Mouse (Mus musculus): Measurements from ENCODE around the gene Rbbp5. TPM values are rescaled to one million over a fixed set of nuclear protein-coding genes. Genes with fewer than 3 reads are reported as not detected.
A peak's percentile ranks its signal among the peaks of the same experiment; 100 is the strongest.

Rbbp5 gene
- polyA plus RNA-seq, 1 experiment from 2014 or later = 13.8 TPM

- no peaks in the 10 kb centered on the region for H3K9me3 ChIP-seq (ENCODE audit: control insufficient read depth, low read length)
- 16% methylated on average over 8 of the region's 8 CpGs for WGBS
- no peak overlapping the region for H3K27ac ChIP-seq (replicated peaks)
- TF ChIP-seq EP300 (optimal IDR thresholded peaks at IDR 0.05) = no peak
- TF ChIP-seq CTCF (IDR thresholded peaks at IDR 0.05; ENCODE audit: low read depth) = no peak
- H3K4me3 ChIP-seq (ENCODE audit: low read depth, low read length) = no peak overlapping the region
- H3K27me3 ChIP-seq (ENCODE audit: control insufficient read depth, insufficient read depth, low read length) = no peaks in the 10 kb centered on the region
- H3K4me2 ChIP-seq (replicated peaks; ENCODE audit: low read depth) = no peak overlapping the region
- no peaks in the 10 kb centered on the region for H3K4me1 ChIP-seq (replicated peaks; ENCODE audit: control insufficient read depth, insufficient read depth)
- no peaks in the 10 kb centered on the region for H3K36me3 ChIP-seq (ENCODE audit: control insufficient read depth, insufficient read depth, low read length)
- no peak overlapping the region for H3K9ac ChIP-seq (ENCODE audit: low read length)
- ATAC-seq (ENCODE audit: low FRiP score, low TSS enrichment) (no peak), DNase-seq (ENCODE audit: low spot score) (no peak)
Observed at GRCm38 (mm10) chr1:132533840-132534239, 56.7 kb downstream of the Rbbp5 start.

GRCm38 (mm10) chr1:132535541-132535940, 58.4 kb downstream of the Rbbp5 start:
- no peak for TF ChIP-seq CTCF (IDR thresholded peaks at IDR 0.05; ENCODE audit: low read depth)
- no peaks in the 10 kb centered on the region for H3K9me3 ChIP-seq (ENCODE audit: control insufficient read depth, low read length)
- no peaks in the 10 kb centered on the region for H3K4me1 ChIP-seq (replicated peaks; ENCODE audit: control insufficient read depth, insufficient read depth)
- no peak overlapping the region for H3K4me3 ChIP-seq (ENCODE audit: low read depth, low read length)
- no peak overlapping the region for H3K4me2 ChIP-seq (replicated peaks; ENCODE audit: low read depth)
- no peak overlapping the region for H3K9ac ChIP-seq (ENCODE audit: low read length)
- DNase-seq (ENCODE audit: low spot score) = no peak
- H3K36me3 ChIP-seq (ENCODE audit: control insufficient read depth, insufficient read depth, low read length) = no peaks in the 10 kb centered on the region
- ATAC-seq (ENCODE audit: low FRiP score, low TSS enrichment) = no peak
- H3K27ac ChIP-seq (replicated peaks) = no peak overlapping the region
- H3K27me3 ChIP-seq (ENCODE audit: control insufficient read depth, insufficient read depth, low read length) = no peaks in the 10 kb centered on the region
- WGBS = 91% methylated on average over 4 of the region's 4 CpGs

- Histone ChIP-seq H3K9me3 (ENCODE audit: control insufficient read depth, low read length) (no peaks in the 10 kb centered on the region), H3K27ac (replicated peaks) (no peak overlapping the region), H3K4me2 (replicated peaks; ENCODE audit: low read depth) (no peak overlapping the region), H3K4me1 (replicated peaks; ENCODE audit: control insufficient read depth, insufficient read depth) (no peaks in the 10 kb centered on the region), H3K4me3 (ENCODE audit: low read depth, low read length) (no peak overlapping the region), H3K9ac (ENCODE audit: low read length) (no peak overlapping the region), H3K36me3 (ENCODE audit: control insufficient read depth, insufficient read depth, low read length) (no peaks in the 10 kb centered on the region), H3K27me3 (ENCODE audit: control insufficient read depth, insufficient read depth, low read length) (no peaks in the 10 kb centered on the region)
- WGBS = 73% methylated on average over 3 of the region's 3 CpGs
- no peak for TF ChIP-seq EP300 (optimal IDR thresholded peaks at IDR 0.05)
- TF ChIP-seq CTCF (IDR thresholded peaks at IDR 0.05; ENCODE audit: low read depth) = no peak
- ATAC-seq (ENCODE audit: low FRiP score, low TSS enrichment) (no peak), DNase-seq (ENCODE audit: low spot score) (no peak)
Observed at GRCm38 (mm10) chr1:132536416-132536815, 59.3 kb downstream of the Rbbp5 start.

GRCm38 (mm10) chr1:132537736-132538135, 60.6 kb downstream of the Rbbp5 start:
- Histone ChIP-seq H3K4me3 (ENCODE audit: low read depth, low read length) (no peak overlapping the region), H3K27me3 (ENCODE audit: control insufficient read depth, insufficient read depth, low read length) (peaks cover 4% of the 10 kb centered on the region; the same call in 1 of the 2 replicates), H3K4me1 (replicated peaks; ENCODE audit: control insufficient read depth, insufficient read depth) (no peaks in the 10 kb centered on the region), H3K4me2 (replicated peaks; ENCODE audit: low read depth) (no peak overlapping the region), H3K27ac (replicated peaks) (no peak overlapping the region), H3K9ac (ENCODE audit: low read length) (no peak overlapping the region), H3K9me3 (ENCODE audit: control insufficient read depth, low read length) (no peaks in the 10 kb centered on the region), H3K36me3 (ENCODE audit: control insufficient read depth, insufficient read depth, low read length) (no peaks in the 10 kb centered on the region)
- no peak for ATAC-seq (ENCODE audit: low FRiP score, low TSS enrichment)
- no peak for DNase-seq (ENCODE audit: low spot score)
- 76% methylated on average over 5 of the region's 5 CpGs for WGBS
- TF ChIP-seq EP300 (optimal IDR thresholded peaks at IDR 0.05) = no peak
- no peak for TF ChIP-seq CTCF (IDR thresholded peaks at IDR 0.05; ENCODE audit: low read depth)

- H3K9ac ChIP-seq (ENCODE audit: low read length) = no peak overlapping the region
- DNase-seq (ENCODE audit: low spot score) = no peak
- H3K4me2 ChIP-seq (replicated peaks; ENCODE audit: low read depth) = no peak overlapping the region
- WGBS = 42% methylated on average over 7 of the region's 7 CpGs
- peaks cover 4% of the 10 kb centered on the region; the same call in 1 of the 2 replicates for H3K27me3 ChIP-seq (ENCODE audit: control insufficient read depth, insufficient read depth, low read length)
- no peaks in the 10 kb centered on the region for H3K36me3 ChIP-seq (ENCODE audit: control insufficient read depth, insufficient read depth, low read length)
- H3K27ac ChIP-seq (replicated peaks) = no peak overlapping the region
- H3K4me1 ChIP-seq (replicated peaks; ENCODE audit: control insufficient read depth, insufficient read depth) = no peaks in the 10 kb centered on the region
- H3K4me3 ChIP-seq (ENCODE audit: low read depth, low read length) = no peak overlapping the region
- no peaks in the 10 kb centered on the region for H3K9me3 ChIP-seq (ENCODE audit: control insufficient read depth, low read length)
- ATAC-seq (ENCODE audit: low FRiP score, low TSS enrichment) = no peak
- TF ChIP-seq EP300 (optimal IDR thresholded peaks at IDR 0.05) (no peak), CTCF (IDR thresholded peaks at IDR 0.05; ENCODE audit: low read depth) (no peak)
Observed at GRCm38 (mm10) chr1:132540701-132541100, 63.5 kb downstream of the Rbbp5 start.

- WGBS = 7% methylated on average over 14 of the region's 14 CpGs
- TF ChIP-seq EP300 (optimal IDR thresholded peaks at IDR 0.05) (no peak), CTCF (IDR thresholded peaks at IDR 0.05; ENCODE audit: low read depth) (no peak)
- no peaks in the 10 kb centered on the region for H3K9me3 ChIP-seq (ENCODE audit: control insufficient read depth, low read length)
- no peak overlapping the region for H3K9ac ChIP-seq (ENCODE audit: low read length)
- H3K36me3 ChIP-seq (ENCODE audit: control insufficient read depth, insufficient read depth, low read length) = no peaks in the 10 kb centered on the region
- ATAC-seq (ENCODE audit: low FRiP score, low TSS enrichment) (peak; percentile 64; the same call in 1 of the 2 replicates), DNase-seq (ENCODE audit: low spot score) (peak; percentile 58)
- peaks cover 4% of the 10 kb centered on the region; the same call in 1 of the 2 replicates for H3K27me3 ChIP-seq (ENCODE audit: control insufficient read depth, insufficient read depth, low read length)
- no peak overlapping the region for H3K27ac ChIP-seq (replicated peaks)
- H3K4me1 ChIP-seq (replicated peaks; ENCODE audit: control insufficient read depth, insufficient read depth) = no peaks in the 10 kb centered on the region
- no peak overlapping the region for H3K4me3 ChIP-seq (ENCODE audit: low read depth, low read length)
- H3K4me2 ChIP-seq (replicated peaks; ENCODE audit: low read depth) = no peak overlapping the region
Observed at GRCm38 (mm10) chr1:132541171-132541823, 64.1 kb downstream of the Rbbp5 start.
